Mouse (Mus musculus) granulocyte monocyte progenitor cell, adult 5-6 weeks (primary cell): ENCODE data around the gene Nfatc4. TPM values are rescaled to one million over a fixed set of nuclear protein-coding genes. Genes with fewer than 3 reads are reported as not detected.

Experiments used
- ATAC-seq: replicated peaks from 2 replicates; pipeline ENCODE4 v1.8.0; 2016; ENCODE audit warnings: mild to moderate bottlenecking, moderate TSS enrichment, inconsistent platforms; ENCODE audit not compliant: poor library complexity, severe bottlenecking
- total RNA-seq, 2 experiments: library from RNA; stranded (forward) in 1 of 2; stranded (reverse) in 1 of 2; fragments of 200-712, 200-1000 nt in 1 of 2; fragments of >200 nt in 1 of 2; fragmentation: Nextera tagmentation in 1 of 2; gene quantifications; 2 replicates each; pipeline ENCODE4 v1.2.3; 2014 to 2017

The Nfatc4 gene
- total RNA-seq, 2 experiments from 2014 or later = not detected

GRCm38 (mm10) chr14:55850885-55851284 is 27.9 kb downstream of the Nfatc4 start:
- ATAC-seq = no peak

- no peak for ATAC-seq
These were observed 30.0 kb downstream of the Nfatc4 start for GRCm38 (mm10) chr14:55852646-55853551.

- peak; percentile 87 for ATAC-seq
These were observed 30.8 kb downstream of the Nfatc4 start, which contains the start of gene Nynrin for GRCm38 (mm10) chr14:55853621-55854285. TSS of gene Nynrin (plus strand) at chr14:55854010.

- ATAC-seq = peak; percentile 60
These were observed 31.6 kb downstream of the Nfatc4 start for GRCm38 (mm10) chr14:55854406-55855100.

- no peak for ATAC-seq
These were observed 32.2 kb downstream of the Nfatc4 start for GRCm38 (mm10) chr14:55855101-55855561.

GRCm38 (mm10) chr14:55857588-55857987 is 34.6 kb downstream of the Nfatc4 start:
- ATAC-seq = no peak

- ATAC-seq = no peak
These were observed 39.2 kb downstream of the Nfatc4 start for GRCm38 (mm10) chr14:55862186-55862585.

- no peak for ATAC-seq
These were observed 40.0 kb downstream of the Nfatc4 start for GRCm38 (mm10) chr14:55862970-55863369.

- peak; percentile 95 for ATAC-seq
These were observed 40.8 kb downstream of the Nfatc4 start for GRCm38 (mm10) chr14:55863773-55864172.

GRCm38 (mm10) chr14:55866962-55867361 is 44.0 kb downstream of the Nfatc4 start:
- no peak; the same call in 1 of the 2 replicates for ATAC-seq

GRCm38 (mm10) chr14:55868230-55869026 is 45.5 kb downstream of the Nfatc4 start:
- no peak for ATAC-seq

- ATAC-seq = no peak
These were observed 46.6 kb downstream of the Nfatc4 start for GRCm38 (mm10) chr14:55869538-55869937.

GRCm38 (mm10) chr14:55872039-55872438 is 49.1 kb downstream of the Nfatc4 start:
- no peak for ATAC-seq

GRCm38 (mm10) chr14:55872551-55872950 is 49.6 kb downstream of the Nfatc4 start:
- no peak for ATAC-seq

- ATAC-seq = no peak
These were observed 50.3 kb downstream of the Nfatc4 start for GRCm38 (mm10) chr14:55873242-55873713.

GRCm38 (mm10) chr14:55873714-55874683 is 51.1 kb downstream of the Nfatc4 start:
- peak; percentile 87 for ATAC-seq

- no peak for ATAC-seq
These were observed 54.7 kb downstream of the Nfatc4 start for GRCm38 (mm10) chr14:55877469-55878315.
